Mouse (Mus musculus): Measurements from ENCODE around the gene Angptl1. TPM values are rescaled to one million over a fixed set of nuclear protein-coding genes. Genes with fewer than 3 reads are reported as not detected.

Gene Angptl1
- polyA plus RNA-seq, 1 experiment = 0.75 TPM

DNA sequence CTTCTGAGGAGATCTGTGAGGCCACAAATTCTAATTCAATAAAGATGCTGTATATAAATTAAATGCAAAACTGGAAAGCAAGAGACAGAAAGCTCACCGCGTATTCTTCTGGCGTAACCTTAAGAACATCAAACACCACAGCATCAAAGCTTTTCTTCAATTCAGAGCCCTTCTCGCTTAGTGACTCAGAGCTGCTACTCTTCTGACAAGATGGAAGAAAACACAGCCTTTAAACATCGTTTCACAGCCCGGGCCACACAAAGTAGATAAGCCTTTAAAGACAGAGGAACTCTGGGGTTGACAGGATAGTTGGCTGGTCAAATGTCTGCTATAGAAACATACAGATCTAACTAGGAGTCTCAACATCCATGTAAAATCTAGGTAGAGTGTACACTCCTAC is 63.3 kb downstream of the Angptl1 start:
- WGBS = 92% methylated on average over 6 of the region's 6 CpGs
- no peaks in the 10 kb centered on the region for H3K4me1 ChIP-seq (ENCODE audit: control insufficient read depth, insufficient read depth, low read length)
- DNase-seq = no peak
- H3K27ac ChIP-seq (ENCODE audit: insufficient read depth, low read depth, low read length) = no peak overlapping the region
- no peaks in the 10 kb centered on the region for H3K27me3 ChIP-seq (replicated peaks; ENCODE audit: control insufficient read depth, insufficient read depth, low read length)
- TF ChIP-seq CTCF (conservative IDR thresholded peaks at IDR 0.05; ENCODE audit: insufficient read depth, insufficient read length, low read depth, low read length) = no peak
- no peak for TF ChIP-seq POLR2A (IDR thresholded peaks at IDR 0.05; ENCODE audit: low read depth, low read length)
- H3K4me3 ChIP-seq (ENCODE audit: insufficient read depth, low read depth, low read length) = no peak overlapping the region
- no peaks in the 10 kb centered on the region for H3K36me3 ChIP-seq (ENCODE audit: control insufficient read depth, insufficient read depth, low read length)

DNA sequence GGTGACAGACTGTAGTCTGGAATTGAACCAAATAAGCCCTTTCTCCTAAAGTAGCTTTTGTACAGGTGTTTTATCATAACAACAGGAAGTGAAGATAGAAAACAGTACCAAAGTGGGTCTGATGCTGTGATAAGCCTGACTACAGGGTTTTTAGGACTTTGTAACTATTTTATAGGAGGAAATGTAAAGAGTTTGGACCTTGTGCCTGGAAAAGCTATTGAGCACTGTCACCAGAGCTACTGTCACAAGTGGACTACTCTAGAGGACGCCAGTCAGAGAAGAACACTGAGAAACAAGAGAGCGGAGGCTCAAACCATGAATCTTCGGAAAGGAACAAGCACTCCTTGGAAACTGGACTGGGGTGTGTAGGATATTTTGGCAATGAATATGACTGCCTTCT is 65.5 kb downstream of the Angptl1 start:
- no peaks in the 10 kb centered on the region for H3K27me3 ChIP-seq (replicated peaks; ENCODE audit: control insufficient read depth, insufficient read depth, low read length)
- H3K4me1 ChIP-seq (ENCODE audit: control insufficient read depth, insufficient read depth, low read length) = no peaks in the 10 kb centered on the region
- WGBS = 97% methylated on average over 3 of the region's 3 CpGs
- H3K4me3 ChIP-seq (ENCODE audit: insufficient read depth, low read depth, low read length) = no peak overlapping the region
- no peak for DNase-seq
- TF ChIP-seq CTCF (conservative IDR thresholded peaks at IDR 0.05; ENCODE audit: insufficient read depth, insufficient read length, low read depth, low read length) = no peak
- TF ChIP-seq POLR2A (IDR thresholded peaks at IDR 0.05; ENCODE audit: low read depth, low read length) = no peak
- H3K27ac ChIP-seq (ENCODE audit: insufficient read depth, low read depth, low read length) = no peak overlapping the region
- H3K36me3 ChIP-seq (ENCODE audit: control insufficient read depth, insufficient read depth, low read length) = no peaks in the 10 kb centered on the region

DNA sequence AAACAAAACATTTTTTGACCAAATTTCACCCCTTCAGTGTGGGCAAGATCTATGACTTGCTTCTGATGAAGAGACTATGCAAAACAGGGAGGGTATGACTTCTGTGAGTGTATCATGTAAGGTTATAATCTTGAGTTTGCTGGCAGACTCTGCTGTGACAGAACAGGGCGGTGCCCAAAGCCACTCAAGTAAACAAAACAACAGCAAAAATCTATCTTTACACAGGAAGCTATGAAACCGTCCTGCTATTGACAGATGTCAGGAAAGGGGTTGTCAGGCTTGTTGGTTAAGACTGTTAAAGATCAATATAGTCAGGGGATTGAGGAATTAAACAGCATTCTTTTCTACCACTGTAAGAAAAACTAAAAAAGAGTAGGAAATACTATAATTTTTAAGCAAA is 67.3 kb downstream of the Angptl1 start:
- 77% methylated on average over 2 of the region's 2 CpGs for WGBS
- Histone ChIP-seq H3K36me3 (ENCODE audit: control insufficient read depth, insufficient read depth, low read length) (no peaks in the 10 kb centered on the region), H3K27ac (ENCODE audit: insufficient read depth, low read depth, low read length) (no peak overlapping the region), H3K4me3 (ENCODE audit: insufficient read depth, low read depth, low read length) (no peak overlapping the region), H3K27me3 (replicated peaks; ENCODE audit: control insufficient read depth, insufficient read depth, low read length) (no peaks in the 10 kb centered on the region), H3K4me1 (ENCODE audit: control insufficient read depth, insufficient read depth, low read length) (no peaks in the 10 kb centered on the region)
- DNase-seq = no peak
- TF ChIP-seq CTCF (conservative IDR thresholded peaks at IDR 0.05; ENCODE audit: insufficient read depth, insufficient read length, low read depth, low read length) (no peak), POLR2A (IDR thresholded peaks at IDR 0.05; ENCODE audit: low read depth, low read length) (no peak)

GRCm38 (mm10) chr1:156909265-156909664 is 70.9 kb downstream of the Angptl1 start:
- 88% methylated on average over 4 of the region's 4 CpGs for WGBS
- no peak overlapping the region for H3K4me3 ChIP-seq (ENCODE audit: insufficient read depth, low read depth, low read length)
- DNase-seq = no peak
- no peaks in the 10 kb centered on the region for H3K27me3 ChIP-seq (replicated peaks; ENCODE audit: control insufficient read depth, insufficient read depth, low read length)
- H3K27ac ChIP-seq (ENCODE audit: insufficient read depth, low read depth, low read length) = no peak overlapping the region
- no peaks in the 10 kb centered on the region for H3K4me1 ChIP-seq (ENCODE audit: control insufficient read depth, insufficient read depth, low read length)
- no peaks in the 10 kb centered on the region for H3K36me3 ChIP-seq (ENCODE audit: control insufficient read depth, insufficient read depth, low read length)
- TF ChIP-seq CTCF (conservative IDR thresholded peaks at IDR 0.05; ENCODE audit: insufficient read depth, insufficient read length, low read depth, low read length) (no peak), POLR2A (IDR thresholded peaks at IDR 0.05; ENCODE audit: low read depth, low read length) (no peak)

- H3K4me3 ChIP-seq (ENCODE audit: insufficient read depth, low read depth, low read length) = no peak overlapping the region
- no peak for DNase-seq
- H3K27ac ChIP-seq (ENCODE audit: insufficient read depth, low read depth, low read length) = no peak overlapping the region
- no peaks in the 10 kb centered on the region for H3K36me3 ChIP-seq (ENCODE audit: control insufficient read depth, insufficient read depth, low read length)
- no peak for TF ChIP-seq CTCF (conservative IDR thresholded peaks at IDR 0.05; ENCODE audit: insufficient read depth, insufficient read length, low read depth, low read length)
- no peak for TF ChIP-seq POLR2A (IDR thresholded peaks at IDR 0.05; ENCODE audit: low read depth, low read length)
- no peaks in the 10 kb centered on the region for H3K27me3 ChIP-seq (replicated peaks; ENCODE audit: control insufficient read depth, insufficient read depth, low read length)
- H3K4me1 ChIP-seq (ENCODE audit: control insufficient read depth, insufficient read depth, low read length) = no peaks in the 10 kb centered on the region
Observed at GRCm38 (mm10) chr1:156909866-156910265, 71.5 kb downstream of the Angptl1 start.

Other genes starting within 250 kb of the Angptl1 start
- gene Tor3a, start 164.2 kb upstream of the Angptl1 start, polyA plus RNA-seq (2012; rRNA removed) = 12.7 and 19.1 TPM in 2 replicates
- gene Fam20b, start 119.5 kb upstream of the Angptl1 start, polyA plus RNA-seq (2012; rRNA removed) = 42.2 and 43.6 TPM in 2 replicates
- gene Ralgps2, start 101.1 kb downstream of the Angptl1 start, polyA plus RNA-seq (2012; rRNA removed) = 4.5 and 5.9 TPM in 2 replicates